Mouse (Mus musculus) forebrain, embryonic 12.5 days (tissue): ENCODE measurements around the gene Slc25a5. TPM values are rescaled to one million over a fixed set of nuclear protein-coding genes. Genes with fewer than 3 reads are reported as not detected.

ENCODE experiments used
- polyA plus RNA-seq: library from polyadenylated mRNA; unstranded; fragments of >200 nt; fragmentation: Nextera tagmentation; extraction: Ambion mirVana; gene quantifications from 2 replicates; pipeline ENCODE4 v1.2.1, GENCODE M21; 2016

The Slc25a5 gene
- polyA plus RNA-seq, 1 experiment from 2014 or later, result 694 TPM

Other genes starting within 250 kb of the Slc25a5 start
- gene Pgrmc1, start 197.4 kb upstream of the Slc25a5 start, polyA plus RNA-seq, result 414 and 424 TPM in 2 replicates
- gene Akap17b, start 150.3 kb upstream of the Slc25a5 start, polyA plus RNA-seq, result 3.9 and 4.4 TPM in 2 replicates
- gene Slc25a43, start 52.0 kb upstream of the Slc25a5 start, polyA plus RNA-seq, result 0.47 and 0.86 TPM in 2 replicates
- gene Ube2a, start 78.2 kb downstream of the Slc25a5 start, polyA plus RNA-seq, result 120 and 122 TPM in 2 replicates
- gene C330007P06Rik, start 78.5 kb downstream of the Slc25a5 start, polyA plus RNA-seq, result 33.0 and 33.5 TPM in 2 replicates
- gene Nkrf, start 107.2 kb downstream of the Slc25a5 start, polyA plus RNA-seq, result 6.3 and 6.7 TPM in 2 replicates
- gene Sept6, start 196.1 kb downstream of the Slc25a5 start, polyA plus RNA-seq, result 45.8 and 48.9 TPM in 2 replicates